Mouse (Mus musculus) neural tube, embryonic 13.5 days (tissue): ENCODE measurements around the gene Abcb8. TPM values are rescaled to one million over a fixed set of nuclear protein-coding genes. Genes with fewer than 3 reads are reported as not detected.

ENCODE experiments used
- ATAC-seq: fragments of 200-750 bp; cut with Nextera tagmentation; 2 replicates; pipeline ENCODE4 v1.8.0; 2017; ENCODE audit warnings: low read depth, mild to moderate bottlenecking, moderate TSS enrichment, moderate library complexity
- H3K27ac ChIP-seq: fragments of 300-500 bp; sonication (generic); replicated peaks from 2 replicates; pipeline ENCODE4 v1.5.1; 2015; ENCODE audit warnings: moderate library complexity, mild to moderate bottlenecking, inconsistent platforms
- H3K27me3 ChIP-seq: fragments of 300-500 bp; sonication (generic); 2 replicates; pipeline ENCODE4 v1.6.1; 2015; ENCODE audit warnings: mild to moderate bottlenecking, inconsistent platforms
- H3K36me3 ChIP-seq: fragments of 300-500 bp; sonication (generic); 2 replicates; pipeline ENCODE4 v1.6.1; 2015; ENCODE audit warnings: mild to moderate bottlenecking, inconsistent platforms
- H3K4me1 ChIP-seq: fragments of 300-500 bp; sonication (generic); replicated peaks from 2 replicates; pipeline ENCODE4 v1.6.1; 2015; ENCODE audit warnings: inconsistent platforms
- H3K4me2 ChIP-seq: fragments of 300-500 bp; sonication (generic); 2 replicates; pipeline ENCODE4 v1.6.1; 2015; ENCODE audit warnings: inconsistent platforms, mild to moderate bottlenecking, moderate library complexity
- H3K4me3 ChIP-seq: fragments of 300-500 bp; sonication (generic); 2 replicates; pipeline ENCODE4 v1.5.1; 2015; ENCODE audit warnings: mild to moderate bottlenecking, inconsistent platforms
- H3K9ac ChIP-seq: fragments of 300-500 bp; sonication (generic); 2 replicates; pipeline ENCODE4 v1.6.1; 2015; ENCODE audit warnings: moderate library complexity, mild to moderate bottlenecking, inconsistent platforms
- H3K9me3 ChIP-seq: fragments of 300-500 bp; sonication (generic); 2 replicates; pipeline ENCODE4 v1.6.1; 2016; ENCODE audit warnings: inconsistent platforms
- WGBS: fragments of 180-500 bp; shearing (Covaris S2); methylation state at CpG from one replicate; pipeline ENCODE4 v1.1.7; 2015; 5-methylcytosine and 5-hydroxymethylcytosine counted together
- polyA plus RNA-seq: library from polyadenylated mRNA; unstranded; fragments of >200 nt; fragmentation: Nextera tagmentation; extraction: Ambion mirVana; gene quantifications from 2 replicates; pipeline ENCODE4 v1.2.1, GENCODE M21; 2015

The Abcb8 gene
- polyA plus RNA-seq, 1 experiment from 2014 or later: 46.7 TPM

- H3K27ac ChIP-seq: peak within 1 kb of the TSS; percentile 92
- WGBS: under 1% methylated on average over 46 of the region's 46 CpGs
Measured at GRCm38 (mm10) chr5:24423129-24424003, 29.9 kb downstream of the Abcb8 start, which contains the start of the genes Cdk5 and Slc4a2. Gene Cdk5, minus strand, starts transcription at chr5:24423530. Gene Slc4a2, plus strand, starts transcription at chr5:24423837.

GRCm38 (mm10) chr5:24424004-24424781 is 30.7 kb downstream of the Abcb8 start:
- 14% methylated on average over 21 of the region's 21 CpGs for WGBS
- H3K27me3 ChIP-seq: peaks cover 15% of the 10 kb centered on the region; the same call in 1 of the 2 replicates
- H3K4me1 ChIP-seq: peaks cover 64% of the 10 kb centered on the region
- H3K9ac ChIP-seq: peak overlapping the region; percentile 82
- peak overlapping the region; percentile 64 for H3K4me3 ChIP-seq
- no peaks in the 10 kb centered on the region for H3K9me3 ChIP-seq
- peak overlapping the region; percentile 92 for H3K27ac ChIP-seq
- H3K36me3 ChIP-seq: peaks cover 22% of the 10 kb centered on the region
- H3K4me2 ChIP-seq: peak overlapping the region; percentile 85
- 0 out of 2 replicates have a peak, but pooled peaks have one; percentile 1 for ATAC-seq

More at GRCm38 (mm10) chr5:24423129-24424003, 29.9 kb downstream of the Abcb8 start, which contains the start of the genes Cdk5 and Slc4a2:
- Histone ChIP-seq H3K4me1 (peaks cover 60% of the 10 kb centered on the region), H3K27me3 (peaks cover 15% of the 10 kb centered on the region; the same call in 1 of the 2 replicates), H3K9ac (peak within 1 kb of the TSS; percentile 89), H3K4me2 (peak within 1 kb of the TSS; percentile 85), H3K4me3 (peak within 1 kb of the TSS; percentile 64), H3K9me3 (no peaks in the 10 kb centered on the region), H3K36me3 (peaks cover 30% of the 10 kb centered on the region)
- peak; percentile 95 for ATAC-seq

GRCm38 (mm10) chr5:24424861-24425411 is 31.5 kb downstream of the Abcb8 start:
- Histone ChIP-seq H3K4me1 (peaks cover 64% of the 10 kb centered on the region), H3K4me2 (peak overlapping the region; percentile 85), H3K4me3 (peak overlapping the region; percentile 64), H3K9ac (peak overlapping the region; percentile 82), H3K9me3 (no peaks in the 10 kb centered on the region), H3K27me3 (peaks cover 15% of the 10 kb centered on the region; the same call in 1 of the 2 replicates), H3K27ac (peak overlapping the region; percentile 92), H3K36me3 (peaks cover 19% of the 10 kb centered on the region)
- under 1% methylated on average over 50 of the region's 60 CpGs for WGBS
- ATAC-seq: no peak

GRCm38 (mm10) chr5:24425421-24426036 is 32.1 kb downstream of the Abcb8 start:
- Histone ChIP-seq H3K9me3 (no peaks in the 10 kb centered on the region), H3K9ac (peak overlapping the region; percentile 82), H3K27me3 (peaks cover 15% of the 10 kb centered on the region; the same call in 1 of the 2 replicates), H3K36me3 (peaks cover 19% of the 10 kb centered on the region), H3K27ac (no peak overlapping the region), H3K4me3 (peak overlapping the region; percentile 64), H3K4me1 (peaks cover 64% of the 10 kb centered on the region), H3K4me2 (peak overlapping the region; percentile 85)
- WGBS: under 1% methylated on average over 26 of the region's 30 CpGs
- ATAC-seq: no peak

- H3K4me1 ChIP-seq: peaks cover 64% of the 10 kb centered on the region
- peak overlapping the region; percentile 82 for H3K9ac ChIP-seq
- peak overlapping the region; percentile 64 for H3K4me3 ChIP-seq
- peaks cover 19% of the 10 kb centered on the region for H3K36me3 ChIP-seq
- 2% methylated on average over 10 of the region's 10 CpGs for WGBS
- no peak for ATAC-seq
- H3K4me2 ChIP-seq: peak overlapping the region; percentile 85
- H3K27ac ChIP-seq: no peak overlapping the region
- no peaks in the 10 kb centered on the region for H3K9me3 ChIP-seq
- H3K27me3 ChIP-seq: peaks cover 15% of the 10 kb centered on the region; the same call in 1 of the 2 replicates
Measured at GRCm38 (mm10) chr5:24426037-24426432, 32.6 kb downstream of the Abcb8 start.

GRCm38 (mm10) chr5:24426556-24427284 is 33.3 kb downstream of the Abcb8 start:
- Histone ChIP-seq H3K4me1 (peaks cover 60% of the 10 kb centered on the region), H3K36me3 (peaks cover 22% of the 10 kb centered on the region), H3K27me3 (peaks cover 15% of the 10 kb centered on the region; the same call in 1 of the 2 replicates), H3K4me3 (peak overlapping the region; percentile 64; the same call in 1 of the 2 replicates), H3K4me2 (peak overlapping the region; percentile 85), H3K27ac (no peak overlapping the region), H3K9me3 (no peaks in the 10 kb centered on the region), H3K9ac (peak overlapping the region; percentile 82; the same call in 1 of the 2 replicates)
- no peak for ATAC-seq
- 10% methylated on average over 9 of the region's 9 CpGs for WGBS

GRCm38 (mm10) chr5:24427285-24427633 is 33.8 kb downstream of the Abcb8 start:
- H3K27ac ChIP-seq: no peak overlapping the region
- H3K4me2 ChIP-seq: peak overlapping the region; percentile 85
- H3K4me1 ChIP-seq: peaks cover 55% of the 10 kb centered on the region
- H3K36me3 ChIP-seq: peaks cover 27% of the 10 kb centered on the region
- peaks cover 15% of the 10 kb centered on the region; the same call in 1 of the 2 replicates for H3K27me3 ChIP-seq
- H3K9ac ChIP-seq: 0 out of 2 replicates have a peak overlapping the region, but pooled peaks have one; percentile 22
- no peak for ATAC-seq
- 20% methylated on average over 12 of the region's 12 CpGs for WGBS
- no peaks in the 10 kb centered on the region for H3K9me3 ChIP-seq
- H3K4me3 ChIP-seq: no peak overlapping the region

- no peak for ATAC-seq
- H3K4me1 ChIP-seq: peaks cover 48% of the 10 kb centered on the region
- peaks cover 15% of the 10 kb centered on the region; the same call in 1 of the 2 replicates for H3K27me3 ChIP-seq
- peak overlapping the region; percentile 22 for H3K4me2 ChIP-seq
- whole genome bisulfite sequencing: 7% methylated on average over 15 of the region's 15 CpGs
- no peak overlapping the region for H3K4me3 ChIP-seq
- H3K36me3 ChIP-seq: peaks cover 35% of the 10 kb centered on the region
- no peak overlapping the region for H3K27ac ChIP-seq
- no peaks in the 10 kb centered on the region for H3K9me3 ChIP-seq
- H3K9ac ChIP-seq: peak overlapping the region; percentile 43
Measured at GRCm38 (mm10) chr5:24427981-24428402, 34.5 kb downstream of the Abcb8 start.

- Histone ChIP-seq H3K27me3 (peaks cover 15% of the 10 kb centered on the region; the same call in 1 of the 2 replicates), H3K36me3 (peaks cover 41% of the 10 kb centered on the region), H3K4me1 (peaks cover 46% of the 10 kb centered on the region), H3K4me2 (no peak overlapping the region), H3K4me3 (no peak overlapping the region), H3K9ac (peak overlapping the region; percentile 43), H3K9me3 (no peaks in the 10 kb centered on the region), H3K27ac (no peak overlapping the region)
- 13% methylated on average over 9 of the region's 9 CpGs for WGBS
- ATAC-seq: no peak
Measured at GRCm38 (mm10) chr5:24428596-24428995, 35.1 kb downstream of the Abcb8 start.

- Histone ChIP-seq H3K9me3 (no peaks in the 10 kb centered on the region), H3K27me3 (no peaks in the 10 kb centered on the region), H3K4me1 (no peaks in the 10 kb centered on the region), H3K27ac (no peak overlapping the region), H3K4me3 (no peak overlapping the region), H3K36me3 (peaks cover 76% of the 10 kb centered on the region), H3K4me2 (no peak overlapping the region), H3K9ac (no peak overlapping the region)
- 93% methylated on average over 8 of the region's 8 CpGs for WGBS
- no peak for ATAC-seq
Measured at GRCm38 (mm10) chr5:24433993-24434392, 40.5 kb downstream of the Abcb8 start.
